22 mouse cellular contexts compared by ENCODE assay signal in the genomic region with DNA sequence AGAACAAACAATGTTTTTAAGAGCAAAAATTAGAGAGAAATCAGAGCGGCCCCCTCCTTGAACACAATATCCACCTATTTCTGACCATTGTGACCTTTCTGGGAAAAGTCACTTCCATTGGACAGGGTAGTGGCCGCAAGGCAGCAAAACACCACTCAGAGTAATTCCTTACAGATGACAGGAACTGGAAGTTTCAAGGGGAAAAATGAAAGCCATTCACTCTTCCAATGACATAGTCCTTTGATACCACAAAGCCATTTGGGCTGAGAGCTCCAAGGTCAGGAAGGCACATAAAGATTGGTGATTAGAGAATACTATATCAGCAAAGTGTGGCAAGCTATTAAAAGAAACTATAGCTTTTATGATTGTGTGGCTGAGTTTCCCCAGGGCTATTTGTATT.
"Had no signal": no experiment of that assay in that cellular context is flagged by ENCODE, and none has a peak within 500 bp of the region (broad histone marks: within the 10 kb centered on the region; RNA-seq: fewer than 3 reads in every experiment).

No protein-coding gene starts in this region.

- H3K4me1 ChIP-seq: heart, embryonic 10.5 days; heart, embryonic 12.5 days; hindbrain, embryonic 10.5 days; hindbrain, embryonic 12.5 days; limb, embryonic 13.5 days; limb, embryonic 15.5 days; liver, embryonic 12.5 days had no signal

- H3K9me3 ChIP-seq: heart, embryonic 10.5 days; heart, embryonic 12.5 days; hindbrain, embryonic 10.5 days; hindbrain, embryonic 12.5 days; limb, embryonic 13.5 days; limb, embryonic 15.5 days; liver, embryonic 12.5 days had no signal

- H3K4me3 ChIP-seq: gastrocnemius, adult 2 months; heart, embryonic 10.5 days; heart, embryonic 12.5 days; hindbrain, embryonic 10.5 days; hindbrain, embryonic 12.5 days; layer of hippocampus, adult 2 months; left cerebral cortex, adult 2 months; limb, embryonic 13.5 days; limb, embryonic 15.5 days; liver, embryonic 12.5 days had no signal

- H3K36me3 ChIP-seq: heart, embryonic 10.5 days; heart, embryonic 12.5 days; hindbrain, embryonic 10.5 days; hindbrain, embryonic 12.5 days; limb, embryonic 13.5 days; limb, embryonic 15.5 days; liver, embryonic 12.5 days had no signal

- DNase-seq: gastrocnemius, adult 2 months; gastrocnemius, postnatal 10 days; gastrocnemius, postnatal 25 days; heart, adult 18-20 months; heart, postnatal 10 days; heart, postnatal 4 days; kidney, adult 11 months; kidney, adult 2 months; kidney, postnatal 10 days; kidney, postnatal 25 days; kidney, postnatal 4 days had no signal

- H3K27me3 ChIP-seq: heart, embryonic 12.5 days; hindbrain, embryonic 12.5 days; limb, embryonic 13.5 days; limb, embryonic 15.5 days; liver, embryonic 12.5 days had no signal

- H3K27ac ChIP-seq: gastrocnemius, adult 2 months; heart, embryonic 10.5 days; hindbrain, embryonic 10.5 days; hindbrain, embryonic 12.5 days; hindbrain, embryonic 14.5 days; layer of hippocampus, adult 2 months; left cerebral cortex, adult 2 months; limb, embryonic 13.5 days; limb, embryonic 15.5 days; liver, embryonic 12.5 days; liver, embryonic 14.5 days had no signal
